Mouse (Mus musculus): ENCODE results near the gene Prok1.

GRCm38 (mm10) chr3:107286123-107286522 lies 46.6 kb upstream of the Prok1 start:
- TF ChIP-seq POLR2A (IDR thresholded peaks at IDR 0.05; ENCODE audit: insufficient read depth, low read depth, low read length): no peak
- no peak for TF ChIP-seq EP300 (IDR thresholded peaks at IDR 0.05; ENCODE audit: insufficient read depth, low read depth, low read length)
- no peak for TF ChIP-seq CTCF (IDR thresholded peaks at IDR 0.05)

Measured in heart, adult 2 months (tissue).